Mouse (Mus musculus) small intestine, adult 2 months (tissue): ENCODE measurements at regions not wholly inside any gene's neighbourhood (a gene's known extent, or its start where the extent isn't known, plus 50 kb on each side); places are given as distances from the start of the nearest gene placed in this dataset.

Experiments
- CTCF ChIP-seq: fragments of 200-500 bp; IDR thresholded peaks from 2 replicates; pipeline ENCODE4 v1.5.1; 2012; ENCODE audit warnings: low read depth, mild to moderate bottlenecking, control low read depth, inconsistent platforms, low read length, moderate library complexity, mixed read lengths; ENCODE audit not compliant: insufficient replicate concordance, insufficient read length; ENCODE audit errors: extremely low read depth
- POLR2A ChIP-seq: fragments of 200-500 bp; IDR thresholded peaks from 2 replicates; pipeline ENCODE4 v1.6.1; 2012; ENCODE audit warnings: low read depth, mild to moderate bottlenecking, control low read depth, inconsistent platforms, low read length, moderate library complexity

- TF ChIP-seq CTCF (no peak), POLR2A (no peak)
Observed at GRCm38 (mm10) chr4:137200968-137201367, 76.3 kb upstream of the Wnt4 start.
